Mouse (Mus musculus): Measurements from ENCODE around the gene Irf7. TPM values are rescaled to one million over a fixed set of nuclear protein-coding genes. Genes with fewer than 3 reads are reported as not detected.

Irf7 gene
- polyA plus RNA-seq, 1 experiment from 2014 or later = 2.6 TPM

- Histone ChIP-seq H3K27me3 (replicated peaks) (no peaks in the 10 kb centered on the region), H3K4me3 (replicated peaks) (peak overlapping the region; percentile 90), H3K27ac (replicated peaks) (no peak overlapping the region), H3K4me1 (peaks cover 32% of the 10 kb centered on the region), H3K9ac (replicated peaks) (peak overlapping the region; percentile 94), H3K4me2 (peak overlapping the region; percentile 83), H3K36me3 (peaks cover 40% of the 10 kb centered on the region), H3K9me3 (replicated peaks) (no peaks in the 10 kb centered on the region)
- 73% methylated on average over 6 of the region's 6 CpGs for WGBS
- no peak for ATAC-seq (ENCODE audit: low FRiP score)
Observed at GRCm38 (mm10) chr7:141229702-141230101, 36.6 kb downstream of the Irf7 start.

GRCm38 (mm10) chr7:141228279-141229067 lies 37.8 kb downstream of the Irf7 start, which contains the start of gene Phrf1:
Gene Phrf1, plus strand, starts transcription at chr7:141228784.
- no peaks in the 10 kb centered on the region for H3K27me3 ChIP-seq (replicated peaks)
- ATAC-seq (ENCODE audit: low FRiP score) = peak; percentile 94
- under 1% methylated on average over 76 of the region's 76 CpGs for WGBS
- peak within 1 kb of the TSS; percentile 90 for H3K4me3 ChIP-seq (replicated peaks)
- no peaks in the 10 kb centered on the region for H3K9me3 ChIP-seq (replicated peaks)
- H3K9ac ChIP-seq (replicated peaks) = peak within 1 kb of the TSS; percentile 94
- H3K27ac ChIP-seq (replicated peaks) = peak within 1 kb of the TSS; percentile 100
- peak within 1 kb of the TSS; percentile 83 for H3K4me2 ChIP-seq
- peaks cover 28% of the 10 kb centered on the region for H3K36me3 ChIP-seq
- H3K4me1 ChIP-seq = peaks cover 32% of the 10 kb centered on the region

DNA sequence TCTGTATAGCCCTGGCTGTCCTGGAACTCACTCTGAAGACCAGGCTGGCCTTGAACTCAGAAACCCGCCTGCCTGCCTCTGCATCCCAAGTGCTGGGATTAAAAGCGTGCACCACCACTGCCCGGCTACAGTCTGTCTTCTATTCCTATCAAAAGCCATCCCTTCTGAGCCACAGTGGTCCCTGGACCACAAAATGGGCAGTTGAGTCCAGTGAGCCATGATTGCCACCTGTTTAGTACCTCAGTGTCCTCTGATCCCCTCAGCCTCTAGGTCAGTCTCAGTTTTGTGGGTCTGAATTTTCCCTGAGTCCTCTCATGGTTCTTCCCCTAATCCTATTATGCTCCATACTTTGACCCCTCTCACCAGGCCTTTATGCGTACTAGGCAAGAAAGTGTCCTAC lies 38.5 kb downstream of the Irf7 start:
- Histone ChIP-seq H3K4me2 (peak overlapping the region; percentile 83), H3K27me3 (replicated peaks) (no peaks in the 10 kb centered on the region), H3K9me3 (replicated peaks) (no peaks in the 10 kb centered on the region), H3K9ac (replicated peaks) (0 out of 2 replicates have a peak overlapping the region, but pooled peaks have one; percentile 94), H3K4me1 (peaks cover 33% of the 10 kb centered on the region), H3K36me3 (peaks cover 21% of the 10 kb centered on the region), H3K4me3 (replicated peaks) (peak overlapping the region; percentile 90), H3K27ac (replicated peaks) (peak overlapping the region; percentile 100)
- WGBS = 87% methylated on average over 4 of the region's 4 CpGs
- no peak for ATAC-seq (ENCODE audit: low FRiP score)

DNA sequence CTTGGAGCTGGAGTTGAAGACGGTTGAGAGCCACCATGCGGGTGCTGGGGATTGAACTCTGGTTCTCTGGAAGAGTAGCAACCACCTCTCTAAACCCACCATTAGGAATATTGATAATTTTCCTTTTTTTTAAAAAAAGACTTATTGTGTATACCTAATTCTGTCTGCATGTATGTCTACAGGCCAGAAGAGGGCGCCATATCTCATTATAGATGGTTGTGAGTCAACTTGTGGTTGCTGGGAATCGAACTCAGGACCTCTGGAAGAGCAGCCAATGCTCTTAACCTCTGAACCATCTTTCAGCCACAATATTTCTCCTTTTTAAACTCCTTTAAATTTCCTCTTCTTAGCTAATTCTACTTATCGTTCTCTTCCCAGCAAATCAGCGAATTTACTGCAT lies 39.7 kb downstream of the Irf7 start:
- Histone ChIP-seq H3K27ac (replicated peaks) (no peak overlapping the region), H3K4me1 (peaks cover 38% of the 10 kb centered on the region), H3K4me2 (no peak overlapping the region), H3K27me3 (replicated peaks) (no peaks in the 10 kb centered on the region), H3K4me3 (replicated peaks) (no peak overlapping the region), H3K36me3 (peaks cover 8% of the 10 kb centered on the region), H3K9ac (replicated peaks) (no peak overlapping the region), H3K9me3 (replicated peaks) (no peaks in the 10 kb centered on the region)
- no peak for ATAC-seq (ENCODE audit: low FRiP score)
- 86% methylated on average over 6 of the region's 6 CpGs for whole genome bisulfite sequencing

DNA sequence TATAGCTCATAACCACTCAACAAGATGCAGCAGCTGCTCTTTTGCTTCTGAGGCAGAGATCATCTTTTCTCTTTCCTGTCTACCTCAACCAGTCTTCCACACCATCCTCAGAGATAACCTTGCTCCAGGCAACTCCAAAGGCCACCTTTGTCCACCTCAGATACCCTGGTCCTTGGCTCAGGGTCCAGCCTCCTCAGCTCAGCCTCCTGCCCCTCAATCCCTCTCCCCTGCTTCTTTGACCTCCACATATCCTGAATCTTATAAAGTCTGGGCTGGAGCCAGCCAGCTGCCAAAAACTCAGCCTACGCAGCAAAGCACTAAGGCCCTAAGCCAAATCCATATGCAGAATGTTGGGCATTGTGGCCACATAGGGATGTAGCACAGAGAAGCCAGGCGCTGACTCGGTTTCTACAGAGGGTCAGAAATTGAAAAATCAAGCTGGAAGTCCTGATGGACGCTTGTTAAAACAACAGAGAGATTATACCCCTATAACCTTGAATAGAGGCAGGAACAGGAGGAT lies 43.5 kb downstream of the Irf7 start:
- no peak for ATAC-seq (ENCODE audit: low FRiP score)
- H3K27me3 ChIP-seq (replicated peaks) = no peaks in the 10 kb centered on the region
- H3K27ac ChIP-seq (replicated peaks) = peak overlapping the region; percentile 74
- H3K9me3 ChIP-seq (replicated peaks) = no peaks in the 10 kb centered on the region
- WGBS = 90% methylated on average over 4 of the region's 4 CpGs
- H3K4me2 ChIP-seq = peak overlapping the region; percentile 77
- peak overlapping the region; percentile 41; the same call in 1 of the 2 replicates for H3K4me3 ChIP-seq (replicated peaks)
- peaks cover 23% of the 10 kb centered on the region for H3K4me1 ChIP-seq
- H3K36me3 ChIP-seq = 0 out of 2 replicates have a peak, but pooled peaks cover 4% of the 10 kb centered on the region
- H3K9ac ChIP-seq (replicated peaks) = no peak overlapping the region

- 0 out of 2 replicates have a peak, but pooled peaks cover 4% of the 10 kb centered on the region for H3K36me3 ChIP-seq
- peak overlapping the region; percentile 74 for H3K27ac ChIP-seq (replicated peaks)
- WGBS = 6% methylated on average over 8 of the region's 8 CpGs
- peaks cover 24% of the 10 kb centered on the region for H3K4me1 ChIP-seq
- peak overlapping the region; percentile 38; the same call in 1 of the 2 replicates for H3K9ac ChIP-seq (replicated peaks)
- H3K9me3 ChIP-seq (replicated peaks) = no peaks in the 10 kb centered on the region
- H3K4me3 ChIP-seq (replicated peaks) = peak overlapping the region; percentile 41
- no peaks in the 10 kb centered on the region for H3K27me3 ChIP-seq (replicated peaks)
- no peak for ATAC-seq (ENCODE audit: low FRiP score)
- peak overlapping the region; percentile 77 for H3K4me2 ChIP-seq
Observed at GRCm38 (mm10) chr7:141222126-141222467, 44.2 kb downstream of the Irf7 start.

GRCm38 (mm10) chr7:141221249-141222125 lies 44.8 kb downstream of the Irf7 start:
- ATAC-seq (ENCODE audit: low FRiP score) = peak; percentile 97
- no peaks in the 10 kb centered on the region for H3K9me3 ChIP-seq (replicated peaks)
- H3K36me3 ChIP-seq = 0 out of 2 replicates have a peak, but pooled peaks cover 4% of the 10 kb centered on the region
- peak overlapping the region; percentile 41 for H3K4me3 ChIP-seq (replicated peaks)
- peaks cover 28% of the 10 kb centered on the region for H3K4me1 ChIP-seq
- H3K27me3 ChIP-seq (replicated peaks) = no peaks in the 10 kb centered on the region
- WGBS = 3% methylated on average over 44 of the region's 44 CpGs
- peak overlapping the region; percentile 47 for H3K9ac ChIP-seq (replicated peaks)
- H3K27ac ChIP-seq (replicated peaks) = peak overlapping the region; percentile 74
- peak overlapping the region; percentile 77 for H3K4me2 ChIP-seq

GRCm38 (mm10) chr7:141220377-141220776 lies 45.9 kb downstream of the Irf7 start:
- no peak for ATAC-seq (ENCODE audit: low FRiP score)
- H3K4me1 ChIP-seq = peaks cover 35% of the 10 kb centered on the region
- no peak overlapping the region for H3K27ac ChIP-seq (replicated peaks)
- no peaks in the 10 kb centered on the region for H3K27me3 ChIP-seq (replicated peaks)
- no peaks in the 10 kb centered on the region for H3K9me3 ChIP-seq (replicated peaks)
- H3K36me3 ChIP-seq = 0 out of 2 replicates have a peak, but pooled peaks cover 4% of the 10 kb centered on the region
- no peak overlapping the region for H3K4me3 ChIP-seq (replicated peaks)
- WGBS = 84% methylated on average over 1 of the region's 1 CpGs
- no peak overlapping the region for H3K9ac ChIP-seq (replicated peaks)
- H3K4me2 ChIP-seq = peak overlapping the region; percentile 77; the same call in 1 of the 2 replicates

GRCm38 (mm10) chr7:141219558-141220099 lies 46.7 kb downstream of the Irf7 start:
- Histone ChIP-seq H3K27me3 (replicated peaks) (no peaks in the 10 kb centered on the region), H3K4me3 (replicated peaks) (no peak overlapping the region), H3K4me1 (peaks cover 42% of the 10 kb centered on the region), H3K27ac (replicated peaks) (no peak overlapping the region), H3K36me3 (0 out of 2 replicates have a peak, but pooled peaks cover 4% of the 10 kb centered on the region), H3K4me2 (no peak overlapping the region), H3K9ac (replicated peaks) (no peak overlapping the region), H3K9me3 (replicated peaks) (no peaks in the 10 kb centered on the region)
- ATAC-seq (ENCODE audit: low FRiP score) = no peak
- 96% methylated on average over 1 of the region's 1 CpGs for WGBS

- peaks cover 42% of the 10 kb centered on the region for H3K4me1 ChIP-seq
- 93% methylated on average over 5 of the region's 5 CpGs for WGBS
Observed at GRCm38 (mm10) chr7:141218557-141219133, 47.6 kb downstream of the Irf7 start.

DNA sequence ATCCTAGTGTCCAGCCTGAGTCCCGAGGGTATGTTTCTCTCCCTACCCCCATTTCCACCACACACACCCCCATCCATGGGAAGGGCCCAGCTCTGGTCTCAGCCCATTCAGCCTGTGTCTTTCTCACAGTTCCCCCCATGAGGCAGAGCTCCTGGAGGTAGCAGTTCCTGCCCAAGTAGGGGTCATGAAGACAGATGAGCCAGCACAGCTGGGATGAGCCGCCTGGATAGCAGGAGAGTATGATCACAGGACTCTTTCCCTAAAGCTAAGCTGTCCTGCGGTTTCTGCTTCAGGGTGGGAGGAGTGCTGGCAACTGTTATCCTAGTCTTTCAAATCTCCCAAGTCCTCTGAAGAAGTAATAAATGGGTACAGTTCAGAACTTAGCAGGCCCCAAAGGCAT lies 48.1 kb downstream of the Irf7 start:
- H3K36me3 ChIP-seq = 0 out of 2 replicates have a peak, but pooled peaks cover 4% of the 10 kb centered on the region
- H3K9me3 ChIP-seq (replicated peaks) = no peaks in the 10 kb centered on the region
- H3K27ac ChIP-seq (replicated peaks) = no peak overlapping the region
- H3K4me3 ChIP-seq (replicated peaks) = no peak overlapping the region
- no peaks in the 10 kb centered on the region for H3K27me3 ChIP-seq (replicated peaks)
- no peak overlapping the region for H3K4me2 ChIP-seq
- no peak overlapping the region for H3K9ac ChIP-seq (replicated peaks)
- no peak for ATAC-seq (ENCODE audit: low FRiP score)
- 83% methylated on average over 3 of the region's 3 CpGs for WGBS
- H3K4me1 ChIP-seq = peaks cover 42% of the 10 kb centered on the region

More at GRCm38 (mm10) chr7:141218557-141219133, 47.6 kb downstream of the Irf7 start:
- no peak overlapping the region for H3K27ac ChIP-seq (replicated peaks)
- no peak overlapping the region for H3K4me2 ChIP-seq
- no peak for ATAC-seq (ENCODE audit: low FRiP score)
- no peaks in the 10 kb centered on the region for H3K27me3 ChIP-seq (replicated peaks)
- H3K9ac ChIP-seq (replicated peaks) = no peak overlapping the region
- H3K36me3 ChIP-seq = 0 out of 2 replicates have a peak, but pooled peaks cover 4% of the 10 kb centered on the region
- H3K9me3 ChIP-seq (replicated peaks) = no peaks in the 10 kb centered on the region
- no peak overlapping the region for H3K4me3 ChIP-seq (replicated peaks)
